Mouse (Mus musculus) neural tube, embryonic 11.5 days (tissue): ENCODE measurements around the gene Gria3. TPM values are rescaled to one million over a fixed set of nuclear protein-coding genes. Genes with fewer than 3 reads are reported as not detected.

Experiments
- ATAC-seq: fragments of 200-750 bp; cut with Nextera tagmentation; 2 replicates; pipeline ENCODE4 v1.8.0; 2017; ENCODE audit warnings: moderate number of reproducible peaks, mild to moderate bottlenecking, moderate TSS enrichment, moderate library complexity; ENCODE audit not compliant: insufficient read depth, low FRiP score, low TSS enrichment
- DNase-seq: peaks from one replicate; pipeline ENCODE4 v3.0.0-alpha.2; 2015; ENCODE audit warnings: low spot score
- H3K27ac ChIP-seq: fragments of 300-500 bp; sonication (generic); 2 replicates; pipeline ENCODE4 v1.5.1; 2014; ENCODE audit warnings: low read depth, mild to moderate bottlenecking, low read length
- H3K27me3 ChIP-seq: fragments of 300-500 bp; sonication (generic); 2 replicates; pipeline ENCODE4 v1.6.1; 2014; ENCODE audit warnings: mild to moderate bottlenecking, low read length, mixed read lengths; ENCODE audit not compliant: control insufficient read depth, insufficient read depth
- H3K36me3 ChIP-seq: fragments of 300-500 bp; sonication (generic); 2 replicates; pipeline ENCODE4 v1.6.1; 2014; ENCODE audit warnings: mild to moderate bottlenecking, low read length, moderate library complexity, mixed read lengths; ENCODE audit not compliant: control insufficient read depth, insufficient read depth
- H3K4me1 ChIP-seq: fragments of 300-500 bp; sonication (generic); 2 replicates; pipeline ENCODE4 v1.6.1; 2014; ENCODE audit warnings: low read length, mixed read lengths; ENCODE audit not compliant: control insufficient read depth, insufficient read depth
- H3K4me2 ChIP-seq: fragments of 300-500 bp; sonication (generic); 2 replicates; pipeline ENCODE4 v1.6.1; 2014; ENCODE audit warnings: low read depth, mild to moderate bottlenecking, moderate library complexity
- H3K4me3 ChIP-seq: fragments of 300-500 bp; sonication (generic); 2 replicates; pipeline ENCODE4 v1.5.1; 2014; ENCODE audit warnings: low read depth, low read length
- H3K9ac ChIP-seq: fragments of 300-500 bp; sonication (generic); 2 replicates; pipeline ENCODE4 v1.6.1; 2014; ENCODE audit warnings: mild to moderate bottlenecking, low read length
- H3K9me3 ChIP-seq: fragments of 300-500 bp; sonication (generic); 2 replicates; pipeline ENCODE4 v1.6.1; 2016; ENCODE audit warnings: low read length; ENCODE audit not compliant: control insufficient read depth
- WGBS: fragments of 180-500 bp; shearing (Covaris S2); extraction: QIAGEN DNeasy Blood & Tissue Kit; methylation state at CpG from one replicate; pipeline ENCODE4 v1.1.7; 2014; 5-methylcytosine and 5-hydroxymethylcytosine counted together
- polyA plus RNA-seq: library from polyadenylated mRNA; unstranded; fragments of >200 nt; fragmentation: Nextera tagmentation; extraction: Ambion mirVana; gene quantifications from 2 replicates; pipeline ENCODE4 v1.2.1, GENCODE M21; 2014

The Gria3 gene
- polyA plus RNA-seq, 1 experiment from 2014 or later = 2.9 TPM

DNA sequence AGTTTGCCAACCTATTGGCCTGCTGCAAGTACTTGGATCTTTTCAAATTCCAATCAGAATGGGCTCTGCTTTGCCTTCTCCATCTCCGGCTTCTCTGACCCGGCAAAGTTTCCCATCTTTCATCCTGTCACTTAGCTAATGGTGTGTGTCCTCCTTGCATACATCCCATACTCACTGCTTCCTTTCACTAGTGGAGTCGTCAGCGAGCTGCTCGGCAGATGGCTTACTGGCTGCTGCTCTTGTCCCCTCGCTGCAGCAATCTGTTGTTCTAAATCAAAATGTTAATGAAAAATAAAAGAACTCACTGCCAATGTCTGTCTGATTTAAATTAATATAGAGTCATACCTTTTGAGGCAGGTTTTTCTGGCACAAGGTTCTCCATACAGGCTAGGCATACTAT, 25.0 kb downstream of the Gria3 start:
- DNase-seq (peak; percentile 24), ATAC-seq (peak; percentile 75)
- no peak overlapping the region for H3K9ac ChIP-seq
- H3K36me3 ChIP-seq = no peaks in the 10 kb centered on the region
- H3K4me3 ChIP-seq = no peak overlapping the region
- WGBS = 30% methylated on average over 6 of the region's 6 CpGs
- H3K4me2 ChIP-seq = no peak overlapping the region
- H3K27ac ChIP-seq = no peak overlapping the region
- H3K27me3 ChIP-seq = no peaks in the 10 kb centered on the region
- no peaks in the 10 kb centered on the region for H3K9me3 ChIP-seq
- H3K4me1 ChIP-seq = no peaks in the 10 kb centered on the region

DNA sequence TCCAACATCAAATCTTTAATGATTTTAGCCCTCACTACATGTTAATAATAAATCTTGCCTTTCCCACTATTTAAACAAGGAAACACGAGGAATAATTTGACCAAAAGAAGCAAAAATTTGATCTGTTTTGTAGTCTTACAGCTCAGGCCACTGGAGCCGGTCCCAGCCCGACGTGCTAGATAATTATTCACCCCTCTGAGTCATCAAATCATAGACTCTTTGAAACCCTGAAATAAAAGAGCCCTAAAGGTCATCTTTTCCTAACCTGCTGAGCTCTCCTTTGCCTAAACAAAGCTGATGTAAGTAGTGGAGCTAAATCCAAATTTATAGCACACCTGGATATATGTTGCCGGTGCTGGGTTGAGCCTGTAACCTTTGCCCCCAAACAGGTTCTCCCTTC, 27.4 kb downstream of the Gria3 start:
- 65% methylated on average over 5 of the region's 5 CpGs for WGBS
- H3K4me1 ChIP-seq = no peaks in the 10 kb centered on the region
- DNase-seq (no peak), ATAC-seq (no peak)
- no peak overlapping the region for H3K4me2 ChIP-seq
- no peak overlapping the region for H3K4me3 ChIP-seq
- H3K9me3 ChIP-seq = no peaks in the 10 kb centered on the region
- no peak overlapping the region for H3K27ac ChIP-seq
- no peaks in the 10 kb centered on the region for H3K36me3 ChIP-seq
- H3K9ac ChIP-seq = no peak overlapping the region
- H3K27me3 ChIP-seq = no peaks in the 10 kb centered on the region

DNA sequence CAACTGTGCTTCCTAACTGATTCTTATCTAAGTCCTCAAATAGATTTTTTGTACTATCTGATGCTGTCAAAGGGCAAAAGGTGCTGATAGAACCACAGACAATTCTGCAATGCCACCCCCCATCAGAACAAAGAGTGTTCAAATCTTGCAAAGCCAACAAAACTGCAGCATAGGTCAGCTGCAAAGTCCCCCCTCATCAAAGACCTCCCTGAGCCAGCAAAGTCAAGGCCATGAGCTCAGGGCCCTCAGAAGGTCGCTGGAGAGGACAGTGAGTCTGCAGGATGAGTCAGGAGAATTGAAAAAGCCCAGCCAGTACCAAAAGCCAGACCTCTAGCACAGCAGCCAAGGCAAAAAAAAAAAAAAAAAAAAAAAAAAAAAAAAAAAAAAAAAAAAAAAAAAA, 34.9 kb downstream of the Gria3 start:
- DNase-seq (no peak), ATAC-seq (no peak)
- Histone ChIP-seq H3K36me3 (no peaks in the 10 kb centered on the region), H3K27me3 (no peaks in the 10 kb centered on the region), H3K4me3 (no peak overlapping the region), H3K9me3 (no peaks in the 10 kb centered on the region), H3K4me1 (no peaks in the 10 kb centered on the region), H3K27ac (no peak overlapping the region), H3K4me2 (no peak overlapping the region), H3K9ac (no peak overlapping the region)
- WGBS = 29% methylated on average over 1 of the region's 1 CpGs

DNA sequence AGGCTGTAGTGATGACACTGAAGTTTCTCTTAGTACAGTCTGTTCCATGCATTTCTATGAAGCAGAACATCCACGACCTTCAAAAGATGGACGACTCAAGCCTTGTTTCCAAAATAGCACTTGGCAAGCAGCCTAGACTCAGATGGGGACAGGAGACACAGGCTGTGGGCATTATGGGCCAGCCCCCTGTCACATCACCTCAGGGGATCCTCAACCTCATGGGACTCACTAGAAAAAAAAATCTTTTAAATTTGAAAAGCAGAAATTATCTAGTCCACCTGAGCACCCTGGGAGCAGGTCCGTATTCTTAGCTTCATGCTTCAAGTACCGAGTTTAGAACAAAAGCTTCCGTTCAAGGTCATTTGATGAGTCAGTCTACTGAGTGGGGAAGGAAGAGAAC, 38.2 kb downstream of the Gria3 start:
- ATAC-seq = no peak
- 87% methylated on average over 5 of the region's 5 CpGs for WGBS

DNA sequence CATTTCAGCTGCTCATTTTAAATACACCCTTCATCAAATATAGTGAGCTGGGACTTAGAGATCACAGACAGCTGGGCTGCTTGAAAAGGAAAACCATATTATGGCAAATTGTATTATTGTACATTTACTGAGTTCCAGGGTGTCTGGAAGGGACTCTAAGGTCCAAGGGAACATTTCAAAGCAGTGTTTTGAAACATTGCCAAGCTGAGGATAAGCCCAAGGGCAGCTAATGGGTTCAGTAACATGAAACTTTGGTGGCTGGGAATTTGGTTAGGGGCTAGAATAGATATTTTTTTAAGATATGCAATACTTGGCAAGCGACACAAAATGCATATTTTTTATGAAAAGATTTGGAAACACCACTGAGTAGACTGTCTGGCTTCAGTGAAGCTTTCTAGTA, 48.2 kb downstream of the Gria3 start:
- H3K36me3 ChIP-seq = no peaks in the 10 kb centered on the region
- H3K27me3 ChIP-seq = no peaks in the 10 kb centered on the region
- no peak overlapping the region for H3K4me3 ChIP-seq
- no peak overlapping the region for H3K27ac ChIP-seq
- no peak overlapping the region for H3K4me2 ChIP-seq
- no peaks in the 10 kb centered on the region for H3K4me1 ChIP-seq
- ATAC-seq (no peak), DNase-seq (no peak)
- no peak overlapping the region for H3K9ac ChIP-seq
- WGBS = 50% methylated on average over 1 of the region's 1 CpGs
- no peaks in the 10 kb centered on the region for H3K9me3 ChIP-seq

More for the DNA sequence above, 38.2 kb downstream of the Gria3 start:
- H3K27me3 ChIP-seq = no peaks in the 10 kb centered on the region
- no peaks in the 10 kb centered on the region for H3K4me1 ChIP-seq
- no peaks in the 10 kb centered on the region for H3K9me3 ChIP-seq
- H3K9ac ChIP-seq = no peak overlapping the region
- no peak for DNase-seq
- H3K4me2 ChIP-seq = no peak overlapping the region
- H3K27ac ChIP-seq = no peak overlapping the region
- H3K4me3 ChIP-seq = no peak overlapping the region
- no peaks in the 10 kb centered on the region for H3K36me3 ChIP-seq

DNA sequence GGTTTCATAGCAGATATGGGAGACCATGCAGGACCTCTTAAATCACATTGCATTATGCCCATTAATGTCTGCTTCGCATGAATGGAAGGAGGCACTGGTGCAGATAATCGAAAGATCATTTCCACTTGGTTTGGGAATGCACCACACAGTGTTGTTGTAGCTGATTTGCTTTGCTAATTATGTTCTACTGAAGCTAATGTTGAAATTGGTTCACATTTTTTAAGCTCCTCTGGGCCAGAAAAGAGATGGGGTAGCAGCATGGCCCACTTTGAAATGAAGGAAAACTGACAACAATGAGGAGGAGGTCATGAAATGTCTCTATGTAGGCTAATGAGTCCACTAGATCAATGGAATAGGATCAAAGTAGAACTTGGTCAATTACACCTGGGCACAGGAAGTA, 76.8 kb downstream of the Gria3 start:
- ATAC-seq (no peak), DNase-seq (no peak)
- Histone ChIP-seq H3K4me1 (no peaks in the 10 kb centered on the region), H3K36me3 (no peaks in the 10 kb centered on the region), H3K4me3 (no peak overlapping the region), H3K9ac (no peak overlapping the region), H3K27ac (no peak overlapping the region), H3K9me3 (no peaks in the 10 kb centered on the region), H3K4me2 (no peak overlapping the region), H3K27me3 (no peaks in the 10 kb centered on the region)
- 80% methylated on average over 2 of the region's 2 CpGs for WGBS

GRCm38 (mm10) chrX:41496528-41496927, 95.9 kb downstream of the Gria3 start:
- Histone ChIP-seq H3K9me3 (no peaks in the 10 kb centered on the region), H3K36me3 (no peaks in the 10 kb centered on the region), H3K4me1 (no peaks in the 10 kb centered on the region), H3K9ac (no peak overlapping the region), H3K4me3 (no peak overlapping the region), H3K4me2 (no peak overlapping the region), H3K27me3 (no peaks in the 10 kb centered on the region), H3K27ac (no peak overlapping the region)
- ATAC-seq (no peak), DNase-seq (no peak)
- 83% methylated on average over 4 of the region's 4 CpGs for WGBS

- no peaks in the 10 kb centered on the region for H3K9me3 ChIP-seq
- H3K4me1 ChIP-seq = 0 out of 2 replicates have a peak, but pooled peaks cover 3% of the 10 kb centered on the region
- no peaks in the 10 kb centered on the region for H3K36me3 ChIP-seq
- no peak overlapping the region for H3K27ac ChIP-seq
- ATAC-seq (no peak), DNase-seq (no peak)
- no peaks in the 10 kb centered on the region for H3K27me3 ChIP-seq
- no peak overlapping the region for H3K4me3 ChIP-seq
- 58% methylated on average over 3 of the region's 3 CpGs for WGBS
- no peak overlapping the region for H3K4me2 ChIP-seq
- no peak overlapping the region for H3K9ac ChIP-seq
Observed at GRCm38 (mm10) chrX:41505371-41505770, 104.7 kb downstream of the Gria3 start.

- 0 out of 2 replicates have a peak, but pooled peaks cover 3% of the 10 kb centered on the region for H3K4me1 ChIP-seq
- WGBS = 50% methylated on average over 1 of the region's 1 CpGs
- H3K4me2 ChIP-seq = no peak overlapping the region
- H3K4me3 ChIP-seq = no peak overlapping the region
- H3K9me3 ChIP-seq = no peaks in the 10 kb centered on the region
- no peaks in the 10 kb centered on the region for H3K36me3 ChIP-seq
- DNase-seq (no peak), ATAC-seq (no peak)
- no peak overlapping the region for H3K9ac ChIP-seq
- H3K27ac ChIP-seq = no peak overlapping the region
- H3K27me3 ChIP-seq = no peaks in the 10 kb centered on the region
Observed at GRCm38 (mm10) chrX:41507959-41508358, 107.3 kb downstream of the Gria3 start.
